Mouse (Mus musculus) urinary bladder, postnatal 14 days (tissue): ENCODE measurements at regions not wholly inside any gene's neighbourhood (a gene's known extent, or its start where the extent isn't known, plus 50 kb on each side); places are given as distances from the start of the nearest gene placed in this dataset.

ENCODE experiments used
- DNase-seq: peaks from one replicate; pipeline ENCODE4 v3.0.0; 2021; ENCODE audit warnings: low spot score

GRCm38 (mm10) chrX:158920217-158920616 is 289.9 kb upstream of the Rps6ka3 start:
- DNase-seq = no peak

GRCm38 (mm10) chrX:158921424-158921823 is 288.7 kb upstream of the Rps6ka3 start:
- DNase-seq = no peak

- DNase-seq = peak; percentile 75
Observed at GRCm38 (mm10) chrX:158921838-158922450, 288.2 kb upstream of the Rps6ka3 start.

- peak; percentile 16 for DNase-seq
Observed at GRCm38 (mm10) chrX:158923081-158923561, 287.0 kb upstream of the Rps6ka3 start.

- DNase-seq = no peak
Observed at GRCm38 (mm10) chrX:158923657-158924489, 286.2 kb upstream of the Rps6ka3 start.

GRCm38 (mm10) chrX:158924490-158925398 is 285.4 kb upstream of the Rps6ka3 start:
- DNase-seq = no peak

GRCm38 (mm10) chrX:158931864-158932263 is 278.2 kb upstream of the Rps6ka3 start:
- no peak for DNase-seq

- DNase-seq = no peak
Observed at GRCm38 (mm10) chrX:158947191-158947590, 262.9 kb upstream of the Rps6ka3 start.

- DNase-seq = peak; percentile 8
Observed at GRCm38 (mm10) chrX:158971726-158972125, 238.4 kb upstream of the Rps6ka3 start.

GRCm38 (mm10) chrX:158976648-158977047 is 233.5 kb upstream of the Rps6ka3 start:
- peak; percentile 3 for DNase-seq

GRCm38 (mm10) chrX:158984721-158985120 is 225.4 kb upstream of the Rps6ka3 start:
- no peak for DNase-seq

- no peak for DNase-seq
Observed at GRCm38 (mm10) chrX:158987676-158988075, 222.4 kb upstream of the Rps6ka3 start.

GRCm38 (mm10) chrX:159018955-159019354 is 191.2 kb upstream of the Rps6ka3 start:
- no peak for DNase-seq

- no peak for DNase-seq
Observed at GRCm38 (mm10) chrX:159026311-159026710, 183.8 kb upstream of the Rps6ka3 start.

GRCm38 (mm10) chrX:159031927-159032326 is 178.2 kb upstream of the Rps6ka3 start:
- DNase-seq = no peak

GRCm38 (mm10) chrX:159043432-159043831 is 166.7 kb upstream of the Rps6ka3 start:
- peak; percentile 71 for DNase-seq

GRCm38 (mm10) chrX:159047876-159048275 is 162.2 kb upstream of the Rps6ka3 start:
- DNase-seq = no peak

GRCm38 (mm10) chrX:159055689-159056461 is 154.2 kb upstream of the Rps6ka3 start:
- no peak for DNase-seq

- DNase-seq = no peak
Observed at GRCm38 (mm10) chrX:159056462-159056805, 153.7 kb upstream of the Rps6ka3 start.

- DNase-seq = no peak
Observed at GRCm38 (mm10) chrX:159058931-159059330, 151.2 kb upstream of the Rps6ka3 start.

- no peak for DNase-seq
Observed at GRCm38 (mm10) chrX:159061322-159061721, 148.8 kb upstream of the Rps6ka3 start.

- DNase-seq = no peak
Observed at GRCm38 (mm10) chrX:159066212-159066611, 143.9 kb upstream of the Rps6ka3 start.
